Mouse (Mus musculus) heart, embryonic 14.5 days (tissue): Measurements from ENCODE around the gene Smoc1. TPM values are rescaled to one million over a fixed set of nuclear protein-coding genes. Genes with fewer than 3 reads are reported as not detected.

ENCODE experiments used
- ATAC-seq: fragments of 200-750 bp; cut with Nextera tagmentation; 2 replicates; pipeline ENCODE4 v1.8.0; 2017; ENCODE audit warnings: low read depth, moderate TSS enrichment; ENCODE audit not compliant: insufficient number of reproducible peaks, insufficient read depth, low FRiP score
- H3K27ac ChIP-seq, 2 experiments: fragments of 200-500 bp in 1 of 2; fragments of 300-500 bp in 1 of 2; sonication (generic) in 1 of 2; replicated peaks in 1 of 2; 2 replicates each; pipeline ENCODE4 v1.5.1; 2012 to 2014; ENCODE audit warnings: low read depth in 2 of 2, low read length in 2 of 2, control low read depth in 1 of 2, mild to moderate bottlenecking in 1 of 2, mixed read lengths in 1 of 2; ENCODE audit not compliant: control insufficient read depth in 1 of 2, insufficient read depth in 1 of 2
- H3K27me3 ChIP-seq: fragments of 300-500 bp; sonication (generic); 2 replicates; pipeline ENCODE4 v1.6.1; 2014; ENCODE audit warnings: mild to moderate bottlenecking, low read length, control low read depth; ENCODE audit not compliant: control insufficient read depth, insufficient read depth
- H3K36me3 ChIP-seq: fragments of 300-500 bp; sonication (generic); 2 replicates; pipeline ENCODE4 v1.6.1; 2014; ENCODE audit warnings: mild to moderate bottlenecking, control low read depth, low read length, mixed read lengths; ENCODE audit not compliant: control insufficient read depth, insufficient read depth
- H3K4me1 ChIP-seq, 2 experiments: fragments of 200-500 bp in 1 of 2; fragments of 300-500 bp in 1 of 2; sonication (generic) in 1 of 2; 2 replicates each; pipeline ENCODE4 v1.6.1; 2012 to 2014; ENCODE audit warnings: low read length in 2 of 2, control low read depth in 1 of 2, mixed read lengths in 1 of 2; ENCODE audit not compliant: control insufficient read depth in 2 of 2, insufficient read depth in 2 of 2
- H3K4me2 ChIP-seq: fragments of 300-500 bp; sonication (generic); 2 replicates; pipeline ENCODE4 v1.6.1; 2014; ENCODE audit warnings: mild to moderate bottlenecking, low read length
- H3K4me3 ChIP-seq, 2 experiments: fragments of 200-500 bp in 1 of 2; fragments of 300-500 bp in 1 of 2; sonication (generic) in 1 of 2; 2 replicates each; pipeline ENCODE4 v1.5.1; 2012 to 2014; ENCODE audit warnings: low read length in 2 of 2, mild to moderate bottlenecking in 2 of 2, control low read depth in 1 of 2, low read depth in 1 of 2, moderate library complexity in 1 of 2; ENCODE audit not compliant: control insufficient read depth in 1 of 2, insufficient read depth in 1 of 2
- H3K9ac ChIP-seq: fragments of 300-500 bp; sonication (generic); 2 replicates; pipeline ENCODE4 v1.6.1; 2014; ENCODE audit warnings: mild to moderate bottlenecking, low read length
- H3K9me3 ChIP-seq: fragments of 300-500 bp; sonication (generic); 2 replicates; pipeline ENCODE4 v1.6.1; 2016; ENCODE audit warnings: low read length, control low read depth; ENCODE audit not compliant: control insufficient read depth
- WGBS: fragments of 180-500 bp; shearing (Covaris S2); extraction: QIAGEN DNeasy Blood & Tissue Kit; methylation state at CpG from one replicate; pipeline ENCODE4 v1.1.7; 2014; 5-methylcytosine and 5-hydroxymethylcytosine counted together
- polyA plus RNA-seq: library from polyadenylated mRNA; unstranded; fragments of >200 nt; fragmentation: Nextera tagmentation; extraction: Ambion mirVana; gene quantifications from 2 replicates; pipeline ENCODE4 v1.2.1, GENCODE M21; 2014

The Smoc1 gene
- polyA plus RNA-seq, 1 experiment from 2014 or later: 8.1 TPM

DNA sequence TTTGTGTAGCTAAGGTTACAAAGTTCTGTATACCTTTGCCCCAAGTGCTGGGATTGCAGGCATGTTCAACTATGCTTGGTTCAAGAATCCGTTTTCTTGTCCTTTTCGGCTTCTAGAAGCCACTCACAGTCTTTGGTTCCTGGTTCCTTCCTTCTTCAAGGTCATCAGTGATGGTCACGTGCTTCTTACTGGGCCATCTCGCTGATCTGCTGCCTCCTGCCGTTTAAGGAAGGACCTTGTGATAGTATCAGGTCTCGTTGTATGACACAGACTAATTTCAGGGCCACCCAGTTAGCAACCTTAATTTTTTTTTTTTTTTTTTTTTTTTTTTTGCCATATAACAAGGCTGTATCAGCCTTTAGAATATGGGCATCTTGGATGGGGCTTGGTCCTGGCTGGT is 9.2 kb downstream of the Smoc1 start:
- ATAC-seq: no peak
- H3K27me3 ChIP-seq: no peaks in the 10 kb centered on the region
- H3K36me3 ChIP-seq: no peaks in the 10 kb centered on the region
- no peak overlapping the region for H3K4me3 ChIP-seq
- no peak overlapping the region for H3K27ac ChIP-seq
- H3K4me1 ChIP-seq: no peaks in the 10 kb centered on the region
- no peak overlapping the region for H3K4me2 ChIP-seq
- 83% methylated on average over 6 of the region's 6 CpGs for WGBS
- no peaks in the 10 kb centered on the region for H3K9me3 ChIP-seq
- no peak overlapping the region for H3K9ac ChIP-seq

DNA sequence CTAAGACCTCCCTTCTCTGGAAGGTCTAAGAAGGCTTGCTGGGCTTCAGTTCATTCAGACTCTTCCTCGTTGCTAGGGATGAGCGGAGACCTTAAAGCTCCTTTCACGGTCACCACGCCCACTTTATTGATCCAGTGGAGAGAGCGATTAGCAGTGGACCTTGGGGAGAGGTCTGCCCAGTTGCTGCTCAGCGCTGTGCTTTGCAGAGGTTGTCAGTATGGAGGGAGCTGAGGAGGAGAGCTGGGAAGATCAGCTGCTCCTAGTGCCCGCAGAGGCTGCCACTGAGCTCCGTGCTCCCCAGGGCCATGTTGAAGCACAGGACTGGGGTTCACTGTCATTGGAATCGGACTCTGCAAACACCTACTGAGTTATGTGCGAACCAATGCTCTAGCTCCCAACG is 17.0 kb downstream of the Smoc1 start:
- no peak for ATAC-seq
- Histone ChIP-seq H3K9me3 (no peaks in the 10 kb centered on the region), H3K27ac (no peak overlapping the region), H3K36me3 (no peaks in the 10 kb centered on the region), H3K4me3 (no peak overlapping the region), H3K27me3 (no peaks in the 10 kb centered on the region), H3K4me1 (no peaks in the 10 kb centered on the region; a peak in 1 of 4 replicates), H3K4me2 (no peak overlapping the region), H3K9ac (no peak overlapping the region)
- 83% methylated on average over 11 of the region's 11 CpGs for WGBS

DNA sequence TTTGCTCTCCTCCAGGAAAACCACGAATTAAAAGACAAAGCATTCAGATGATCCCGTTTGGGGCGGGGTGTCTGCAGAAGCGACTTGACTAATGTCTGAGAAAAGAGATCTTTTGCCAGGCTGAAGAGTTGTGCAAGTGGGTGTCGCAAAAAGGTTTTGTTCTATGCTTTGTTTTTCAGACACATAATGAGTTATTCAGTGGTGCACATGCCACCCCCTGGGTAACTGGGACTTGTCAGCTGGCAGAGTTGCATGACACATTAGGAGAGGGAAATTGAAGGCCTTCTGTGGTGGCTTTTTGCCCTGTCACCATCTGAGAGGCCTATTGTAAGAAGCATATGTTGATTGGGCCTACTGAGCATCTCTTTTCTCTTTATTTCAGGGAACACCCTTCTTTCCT is 20.3 kb downstream of the Smoc1 start:
- ATAC-seq: no peak
- Histone ChIP-seq H3K9me3 (no peaks in the 10 kb centered on the region), H3K36me3 (no peaks in the 10 kb centered on the region), H3K4me2 (no peak overlapping the region), H3K9ac (no peak overlapping the region), H3K27ac (no peak overlapping the region), H3K4me1 (no peaks in the 10 kb centered on the region), H3K4me3 (no peak overlapping the region), H3K27me3 (no peaks in the 10 kb centered on the region)
- WGBS: 72% methylated on average over 5 of the region's 5 CpGs

DNA sequence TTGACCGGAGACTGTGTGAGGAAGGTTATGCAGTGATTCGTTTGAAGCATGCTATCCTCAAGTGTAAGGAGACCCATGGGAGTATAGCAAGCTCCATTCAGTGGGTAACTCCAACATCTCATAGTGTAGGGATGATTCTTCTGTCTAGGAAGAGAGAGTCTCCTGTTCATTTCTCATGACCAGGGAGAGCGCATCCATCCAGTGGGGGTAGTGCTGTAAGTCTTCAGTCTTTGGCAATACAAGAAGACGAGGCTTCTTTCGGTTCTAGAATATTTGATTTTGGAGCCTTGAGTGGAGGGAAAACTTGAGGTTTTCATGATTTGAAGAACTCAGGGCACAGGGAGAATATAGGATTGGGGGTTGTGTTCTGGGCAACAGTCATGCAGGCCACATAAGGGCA is 23.1 kb downstream of the Smoc1 start:
- WGBS: 90% methylated on average over 5 of the region's 5 CpGs
- Histone ChIP-seq H3K4me3 (no peak overlapping the region), H3K36me3 (no peaks in the 10 kb centered on the region), H3K9ac (no peak overlapping the region), H3K27me3 (no peaks in the 10 kb centered on the region), H3K4me2 (no peak overlapping the region), H3K4me1 (no peaks in the 10 kb centered on the region), H3K9me3 (no peaks in the 10 kb centered on the region), H3K27ac (no peak overlapping the region)
- ATAC-seq: no peak

DNA sequence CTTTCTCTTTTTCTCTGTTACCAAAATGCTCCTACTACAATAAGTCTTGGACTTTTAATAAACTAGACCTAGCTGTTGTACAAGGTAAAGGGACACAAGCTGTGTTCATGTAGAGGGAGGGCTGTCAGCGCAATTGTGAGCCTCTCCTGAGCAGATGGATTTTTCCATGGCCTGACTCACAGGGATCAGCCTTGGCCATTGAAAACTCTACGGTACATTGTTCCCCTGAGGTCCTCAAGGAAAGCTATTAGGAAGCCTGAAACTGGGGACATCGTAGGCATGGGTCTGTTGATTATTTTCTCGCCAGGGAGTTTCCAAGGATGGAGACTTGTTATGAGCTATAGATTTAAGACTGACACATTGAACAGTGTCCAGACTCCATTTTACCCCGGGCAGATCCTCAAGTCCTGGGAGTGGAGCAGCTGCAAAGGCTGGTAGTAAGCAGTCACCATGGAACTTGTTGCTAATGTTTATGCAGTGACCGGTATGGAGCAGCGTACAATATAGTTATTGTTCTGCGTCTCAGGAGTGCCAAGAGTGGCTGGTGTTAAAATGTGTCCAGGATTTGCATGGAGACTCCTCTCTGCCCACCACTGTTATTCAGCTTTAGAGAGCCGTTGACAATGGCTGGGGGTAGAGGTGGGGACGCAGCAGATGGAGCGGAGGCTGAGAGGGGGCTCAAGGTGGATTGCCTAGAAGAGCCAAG is 28.5 kb downstream of the Smoc1 start:
- no peaks in the 10 kb centered on the region for H3K27me3 ChIP-seq
- no peak overlapping the region for H3K9ac ChIP-seq
- H3K4me3 ChIP-seq: no peak overlapping the region
- no peak overlapping the region for H3K27ac ChIP-seq
- ATAC-seq: no peak
- H3K4me2 ChIP-seq: no peak overlapping the region
- 71% methylated on average over 11 of the region's 11 CpGs for WGBS
- H3K4me1 ChIP-seq: peaks cover 0 to 5% of the 10 kb centered on the region in 2 experiments; a peak in 2 of 4 replicates
- no peaks in the 10 kb centered on the region for H3K36me3 ChIP-seq
- no peaks in the 10 kb centered on the region for H3K9me3 ChIP-seq

GRCm38 (mm10) chr12:81055811-81056210 is 29.2 kb downstream of the Smoc1 start:
- Histone ChIP-seq H3K27ac (no peak overlapping the region), H3K9ac (no peak overlapping the region), H3K4me3 (no peak overlapping the region), H3K4me1 (peaks cover 0 to 5% of the 10 kb centered on the region in 2 experiments; a peak in 2 of 4 replicates), H3K27me3 (no peaks in the 10 kb centered on the region), H3K9me3 (no peaks in the 10 kb centered on the region), H3K4me2 (no peak overlapping the region), H3K36me3 (no peaks in the 10 kb centered on the region)
- ATAC-seq: no peak
- 36% methylated on average over 2 of the region's 2 CpGs for WGBS

DNA sequence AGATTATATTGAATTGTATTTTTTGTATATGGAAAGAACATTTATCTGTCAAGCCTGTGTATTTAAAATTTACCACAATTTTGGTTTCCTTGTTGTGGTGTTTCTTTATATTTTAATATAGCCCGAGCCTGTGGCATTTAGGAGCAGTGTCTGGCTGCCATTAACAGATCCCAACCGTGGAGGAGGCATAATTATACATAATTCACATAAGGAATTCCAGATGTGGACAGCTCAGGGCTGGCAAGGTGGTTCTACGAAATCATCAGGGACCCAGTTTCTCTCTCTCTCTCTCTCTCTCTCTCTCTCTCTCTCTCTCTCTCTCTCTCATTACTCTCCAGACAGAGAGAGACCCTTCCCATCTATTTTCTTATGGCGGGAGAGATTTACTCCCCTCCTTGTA is 31.0 kb downstream of the Smoc1 start:
- no peaks in the 10 kb centered on the region for H3K36me3 ChIP-seq
- ATAC-seq: no peak

DNA sequence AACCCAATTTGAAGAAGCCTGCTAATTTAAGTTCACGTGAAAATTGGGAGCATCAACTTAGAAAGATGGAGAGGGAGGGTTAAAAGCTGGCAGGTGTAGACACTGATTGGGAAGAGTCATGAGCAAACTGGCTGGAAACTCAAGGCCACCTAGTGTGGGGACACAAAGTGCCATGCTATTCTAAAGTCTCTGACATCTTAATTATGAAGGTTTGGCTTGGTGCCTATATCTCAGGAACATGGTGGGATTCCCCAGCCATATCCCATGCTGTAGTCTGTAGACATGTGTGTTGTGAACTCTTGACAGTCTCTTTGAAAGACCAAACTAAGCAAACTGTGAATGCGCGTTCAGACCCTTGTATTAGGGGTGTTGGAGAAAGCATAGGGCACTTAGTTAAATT is 32.0 kb downstream of the Smoc1 start:
- no peak overlapping the region for H3K4me2 ChIP-seq
- ATAC-seq: no peak
- H3K36me3 ChIP-seq: no peaks in the 10 kb centered on the region
- H3K4me3 ChIP-seq: no peak overlapping the region
- H3K4me1 ChIP-seq: peaks cover 0 to 5% of the 10 kb centered on the region in 2 experiments; a peak in 2 of 4 replicates
- H3K9ac ChIP-seq: no peak overlapping the region
- no peaks in the 10 kb centered on the region for H3K9me3 ChIP-seq
- no peak overlapping the region for H3K27ac ChIP-seq
- no peaks in the 10 kb centered on the region; the same call in 1 of the 2 replicates for H3K27me3 ChIP-seq
- WGBS: 92% methylated on average over 3 of the region's 3 CpGs

More for the DNA sequence above, 31.0 kb downstream of the Smoc1 start:
- 69% methylated on average over 4 of the region's 4 CpGs for WGBS
- H3K4me2 ChIP-seq: no peak overlapping the region
- peaks cover 0 to 5% of the 10 kb centered on the region in 2 experiments; a peak in 2 of 4 replicates for H3K4me1 ChIP-seq
- H3K9ac ChIP-seq: no peak overlapping the region
- no peaks in the 10 kb centered on the region for H3K27me3 ChIP-seq
- no peaks in the 10 kb centered on the region for H3K9me3 ChIP-seq
- no peak overlapping the region for H3K27ac ChIP-seq
- H3K4me3 ChIP-seq: no peak overlapping the region
